Comparison of ENCODE assay signal across 8 mouse cellular contexts in genomic region chr7:141524760-141525579, GRCm38 (mm10). TPM values are rescaled to one million over a fixed set of nuclear protein-coding genes. Genes with fewer than 3 reads are reported as not detected.
DNase-seq lines count a peak whose midpoint lies in the region; ATAC-seq and TF ChIP-seq lines count a peak whose summit lies in the region.

No protein-coding gene starts in this region.

- H3K9ac ChIP-seq in embryonic facial prominence, embryonic 12.5 days, result no peak overlapping the region
- H3K9ac ChIP-seq in kidney, embryonic 14.5 days (ENCODE audit: low read depth, low read length), result no peak overlapping the region

- peak; percentile 74 to 81 for DNase-seq in adrenal gland, postnatal 36 days
- peak; percentile 82 for DNase-seq in heart, adult 8-10 months (ENCODE audit: low spot score)
- peak; percentile 78 for DNase-seq in liver
- peak; percentile 82 to 87 for DNase-seq in spleen, postnatal 36 days (ENCODE audit: low spot score in 2 of 2)

- H3K4me3 ChIP-seq in C2C12 (ENCODE audit: insufficient read depth, poor library complexity, severe bottlenecking), result no peak overlapping the region
- H3K4me3 ChIP-seq in embryonic facial prominence, embryonic 12.5 days, result no peak overlapping the region
- H3K4me3 ChIP-seq in kidney, embryonic 14.5 days (ENCODE audit: low read length), result no peak overlapping the region

- peak; percentile 77; the same call in 1 of the 2 replicates for ATAC-seq in embryonic facial prominence, embryonic 12.5 days (ENCODE audit: insufficient number of reproducible peaks, insufficient read depth, low FRiP score, low TSS enrichment)
- ATAC-seq in kidney, embryonic 14.5 days (ENCODE audit: low FRiP score, low TSS enrichment), result peak; percentile 89
- ATAC-seq in monocyte, adult 5-6 weeks (replicated peaks; ENCODE audit: insufficient number of reproducible peaks, low FRiP score, low TSS enrichment, poor library complexity, severe bottlenecking), result peak; percentile 93

- H3K4me1 ChIP-seq in embryonic facial prominence, embryonic 12.5 days, result no peaks in the 10 kb centered on the region
- no peaks in the 10 kb centered on the region for H3K4me1 ChIP-seq in kidney, embryonic 14.5 days (ENCODE audit: control insufficient read depth, insufficient read depth, low read length)

- peak; percentile 54 for TF ChIP-seq CTCF in C2C12 (IDR thresholded peaks at IDR 0.05; ENCODE audit: control insufficient read depth, insufficient read depth, insufficient read length)

- no peaks in the 10 kb centered on the region for H3K36me3 ChIP-seq in C2C12 (ENCODE audit: control insufficient read depth, insufficient read depth)
- H3K36me3 ChIP-seq in embryonic facial prominence, embryonic 12.5 days, result peaks cover 32% of the 10 kb centered on the region
- H3K36me3 ChIP-seq in kidney, embryonic 14.5 days (ENCODE audit: control insufficient read depth, insufficient read depth, low read length), result peaks cover 19% of the 10 kb centered on the region

- no peaks in the 10 kb centered on the region for H3K27me3 ChIP-seq in C2C12 (ENCODE audit: control insufficient read depth, insufficient read depth, insufficient read length)
- no peaks in the 10 kb centered on the region for H3K27me3 ChIP-seq in embryonic facial prominence, embryonic 12.5 days
- no peaks in the 10 kb centered on the region for H3K27me3 ChIP-seq in kidney, embryonic 14.5 days (ENCODE audit: control insufficient read depth, insufficient read depth, low read length)

- H3K79me2 ChIP-seq in C2C12 (ENCODE audit: control insufficient read depth, insufficient read depth), result no peaks in the 10 kb centered on the region

- H3K27ac ChIP-seq in embryonic facial prominence, embryonic 12.5 days, result no peak overlapping the region
- H3K27ac ChIP-seq in kidney, embryonic 14.5 days (ENCODE audit: low read depth, low read length), result peak overlapping the region; percentile 47; the same call in 1 of the 2 replicates

- H3K9me3 ChIP-seq in embryonic facial prominence, embryonic 12.5 days, result no peaks in the 10 kb centered on the region
- H3K9me3 ChIP-seq in kidney, embryonic 14.5 days (ENCODE audit: control insufficient read depth, low read length), result no peaks in the 10 kb centered on the region

- no peak overlapping the region for H3K4me2 ChIP-seq in embryonic facial prominence, embryonic 12.5 days (replicated peaks)
- H3K4me2 ChIP-seq in kidney, embryonic 14.5 days (replicated peaks; ENCODE audit: low read depth, low read length), result no peak overlapping the region

- H3ac ChIP-seq in C2C12 (ENCODE audit: control insufficient read depth, insufficient read length, low read depth), result no peak overlapping the region

- H3K79me3 ChIP-seq in C2C12 (ENCODE audit: low read depth), result no peaks in the 10 kb centered on the region

- WGBS in embryonic facial prominence, embryonic 12.5 days, result 59% methylated on average over 6 of the region's 6 CpGs
- WGBS in kidney, embryonic 14.5 days, result 29% methylated on average over 6 of the region's 6 CpGs

TF ChIP-seq in C2C12, 6 proteins besides CTCF, POLR2A, EP300 and RAD21:
- no peak for TF ChIP-seq MAX (IDR thresholded peaks at IDR 0.05)
- no peak for TF ChIP-seq MYOD1 (IDR thresholded peaks at IDR 0.05; ENCODE audit: control insufficient read depth, insufficient read length, low read depth)
- no peak for TF ChIP-seq USF1 (IDR thresholded peaks at IDR 0.05; ENCODE audit: low read depth)
- no peak for TF ChIP-seq FOSL1 (IDR thresholded peaks at IDR 0.05; ENCODE audit: insufficient read depth, low read length, poor library complexity, severe bottlenecking)
- no peak for TF ChIP-seq CEBPB (IDR thresholded peaks at IDR 0.05; ENCODE audit: low read depth)

RNA-seq across cellular contexts. Expression of gene Chid1, which starts 14.7 kb away (rescaled TPM):
- 27.4 TPM for polyA plus RNA-seq in C2C12 (2012; fragmentation: generic; extraction: Trizol)
- total RNA-seq in adrenal gland, postnatal 36 days (2021), result 10 to 100 TPM; 57.4 to 58.5 TPM
- polyA plus RNA-seq in embryonic facial prominence, embryonic 12.5 days (2016; fragmentation: Nextera tagmentation; extraction: Ambion mirVana), result 32.5 and 34.7 TPM in 2 replicates
- total RNA-seq in heart, adult 8-10 months (2022), result 10 to 100 TPM; 48.2 to 55.0 (median 50.3) TPM
- polyA plus RNA-seq in kidney, embryonic 14.5 days (2014; fragmentation: Nextera tagmentation; extraction: Ambion mirVana), result 28.9 and 38.8 TPM in 2 replicates
- 10.4 to 19.8 TPM (median 13.9 TPM) in 3 replicates for total RNA-seq in monocyte, adult 5-6 weeks (2017)

RNA-seq across cellular contexts. Expression of gene Ap2a2, which starts 37.0 kb away (rescaled TPM):
- polyA plus RNA-seq in C2C12 (2012; fragmentation: generic; extraction: Trizol), result 92.7 TPM
- 10 to 100 TPM; 57.5 to 75.9 TPM for total RNA-seq in adrenal gland, postnatal 36 days (2021)
- polyA plus RNA-seq in embryonic facial prominence, embryonic 12.5 days (2016; fragmentation: Nextera tagmentation; extraction: Ambion mirVana), result 99.2 and 102 TPM in 2 replicates
- total RNA-seq in heart, adult 8-10 months (2022), result 10 to 100 TPM; 55.2 to 65.5 (median 61.3) TPM
- 47.0 and 76.3 TPM in 2 replicates for polyA plus RNA-seq in kidney, embryonic 14.5 days (2014; fragmentation: Nextera tagmentation; extraction: Ambion mirVana)
- 39.0 to 52.7 TPM (median 48.6 TPM) in 3 replicates for total RNA-seq in monocyte, adult 5-6 weeks (2017)

RNA-seq across cellular contexts. Expression of gene Tspan4, which starts 49.9 kb away (rescaled TPM):
- polyA plus RNA-seq in C2C12 (2012; fragmentation: generic; extraction: Trizol), result 278 TPM
- 10 to 100 TPM; 89.1 to 94.4 TPM for total RNA-seq in adrenal gland, postnatal 36 days (2021)
- polyA plus RNA-seq in embryonic facial prominence, embryonic 12.5 days (2016; fragmentation: Nextera tagmentation; extraction: Ambion mirVana), result 36.8 and 43.3 TPM in 2 replicates
- total RNA-seq in heart, adult 8-10 months (2022), result 10 to 100 TPM; 25.8 to 45.3 (median 42.8) TPM
- 71.9 and 90.2 TPM in 2 replicates for polyA plus RNA-seq in kidney, embryonic 14.5 days (2014; fragmentation: Nextera tagmentation; extraction: Ambion mirVana)
- 0.95 TPM in 1 of 3 replicates, not detected in the others for total RNA-seq in monocyte, adult 5-6 weeks (2017)

RNA-seq across cellular contexts. Expression of gene Polr2l, which starts 50.0 kb away (rescaled TPM):
- polyA plus RNA-seq in C2C12 (2012; fragmentation: generic; extraction: Trizol), result 124 TPM
- 100 to 1,000 TPM in 1 of 2 experiments, 10 to 100 TPM in 1; 99.8 to 134 TPM for total RNA-seq in adrenal gland, postnatal 36 days (2021)
- 66.2 and 68.9 TPM in 2 replicates for polyA plus RNA-seq in embryonic facial prominence, embryonic 12.5 days (2016; fragmentation: Nextera tagmentation; extraction: Ambion mirVana)
- total RNA-seq in heart, adult 8-10 months (2022), result 10 to 100 TPM; 75.5 to 93.4 (median 84.3) TPM
- polyA plus RNA-seq in kidney, embryonic 14.5 days (2014; fragmentation: Nextera tagmentation; extraction: Ambion mirVana), result 77.9 and 85.5 TPM in 2 replicates
- 14.0 to 22.2 TPM (median 14.6 TPM) in 3 replicates for total RNA-seq in monocyte, adult 5-6 weeks (2017)

RNA-seq across cellular contexts. Expression of gene Cd151, which starts 57.8 kb away (rescaled TPM):
- 334 TPM for polyA plus RNA-seq in C2C12 (2012; fragmentation: generic; extraction: Trizol)
- 100 to 1,000 TPM; 331 to 418 TPM for total RNA-seq in adrenal gland, postnatal 36 days (2021)
- 17.0 and 19.6 TPM in 2 replicates for polyA plus RNA-seq in embryonic facial prominence, embryonic 12.5 days (2016; fragmentation: Nextera tagmentation; extraction: Ambion mirVana)
- 100 to 1,000 TPM; 331 to 351 (median 345) TPM for total RNA-seq in heart, adult 8-10 months (2022)
- 93.2 and 108 TPM in 2 replicates for polyA plus RNA-seq in kidney, embryonic 14.5 days (2014; fragmentation: Nextera tagmentation; extraction: Ambion mirVana)
- 17.8 to 40.8 TPM (median 20.7 TPM) in 3 replicates for total RNA-seq in monocyte, adult 5-6 weeks (2017)

Comparison
In these comparisons a context has a peak if more than half of its experiments do, and no peak if none do; other contexts are left out.
1. RNA of gene Tspan4, which starts 49.9 kb away (total RNA-seq): 89.1 to 94.4 TPM in adrenal gland, postnatal 36 days and 25.8 to 45.3 TPM in heart, adult 8-10 months; 0.95 TPM in monocyte, adult 5-6 weeks; every median in the first group is over 10 times any median in the second.
2. Peak in every context shown above with its lines, with median percentiles within 50 percentile points of each other: DNase-seq and ATAC-seq.